Mouse (Mus musculus): ENCODE results near the gene Ptprm. TPM values are rescaled to one million over a fixed set of nuclear protein-coding genes. Genes with fewer than 3 reads are reported as not detected.

The Ptprm gene
- polyA plus RNA-seq, 1 experiment from 2014 or later = 5.4 TPM

DNA sequence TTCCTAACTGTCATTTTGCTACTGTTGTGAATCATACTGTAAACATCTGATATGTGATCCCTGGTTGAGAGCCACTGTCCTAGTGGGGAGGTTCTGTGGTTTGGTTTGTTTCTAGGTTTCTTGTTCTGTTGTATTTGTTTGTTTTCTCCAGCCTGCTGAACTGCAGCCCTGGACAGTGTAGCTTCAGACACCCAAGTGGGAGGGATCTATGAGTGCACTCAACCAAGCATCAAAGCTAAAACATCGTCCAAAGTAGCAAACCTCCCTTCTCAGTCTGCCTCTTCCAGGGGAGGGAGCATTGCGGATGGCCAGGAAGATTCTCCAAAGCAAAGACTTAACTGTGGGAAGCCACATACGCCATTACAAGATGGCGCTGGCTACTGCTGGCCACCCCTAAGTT is 88.7 kb downstream of the Ptprm start:
- Histone ChIP-seq H3K36me3 (ENCODE audit: control insufficient read depth, insufficient read depth) (no peaks in the 10 kb centered on the region), H3K27ac (ENCODE audit: low read depth, low read length) (no peak overlapping the region), H3K27me3 (replicated peaks; ENCODE audit: control insufficient read depth, insufficient read depth, low read length) (no peaks in the 10 kb centered on the region), H3K9ac (ENCODE audit: low read depth, low read length) (no peak overlapping the region), H3K4me2 (replicated peaks; ENCODE audit: low read depth) (no peak overlapping the region), H3K4me1 (replicated peaks; ENCODE audit: control insufficient read depth, insufficient read depth, low read length) (no peaks in the 10 kb centered on the region), H3K4me3 (ENCODE audit: low read depth, low read length) (no peak overlapping the region), H3K9me3 (ENCODE audit: control insufficient read depth) (no peaks in the 10 kb centered on the region)
- WGBS = 87% methylated on average over 4 of the region's 4 CpGs
- no peak for TF ChIP-seq CTCF (IDR thresholded peaks at IDR 0.05; ENCODE audit: low read depth)
- no peak for ATAC-seq

DNA sequence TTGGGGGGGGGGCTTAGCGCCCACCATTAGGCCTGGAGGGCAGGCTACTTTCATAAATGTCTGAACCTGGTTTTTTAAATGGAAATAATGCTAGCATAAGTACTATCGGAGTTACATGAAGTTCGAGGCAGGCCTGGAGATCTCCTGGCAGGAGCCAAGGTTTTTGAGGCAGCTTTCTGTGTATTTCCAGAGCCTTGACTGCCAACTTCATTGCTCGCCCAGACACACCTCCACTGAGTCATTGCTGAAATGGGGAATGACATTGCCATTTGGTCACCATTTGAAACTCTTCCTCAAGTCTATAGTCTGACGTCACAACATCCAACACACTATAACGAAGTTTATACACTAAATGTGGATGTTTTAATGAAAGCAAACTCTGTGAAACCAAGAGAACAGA is 89.5 kb downstream of the Ptprm start:
- Histone ChIP-seq H3K27me3 (replicated peaks; ENCODE audit: control insufficient read depth, insufficient read depth, low read length) (no peaks in the 10 kb centered on the region), H3K9ac (ENCODE audit: low read depth, low read length) (no peak overlapping the region), H3K4me3 (ENCODE audit: low read depth, low read length) (no peak overlapping the region), H3K4me1 (replicated peaks; ENCODE audit: control insufficient read depth, insufficient read depth, low read length) (no peaks in the 10 kb centered on the region), H3K27ac (ENCODE audit: low read depth, low read length) (no peak overlapping the region), H3K4me2 (replicated peaks; ENCODE audit: low read depth) (no peak overlapping the region), H3K9me3 (ENCODE audit: control insufficient read depth) (no peaks in the 10 kb centered on the region), H3K36me3 (ENCODE audit: control insufficient read depth, insufficient read depth) (no peaks in the 10 kb centered on the region)
- 88% methylated on average over 6 of the region's 6 CpGs for WGBS
- no peak for TF ChIP-seq CTCF (IDR thresholded peaks at IDR 0.05; ENCODE audit: low read depth)
- ATAC-seq = no peak

DNA sequence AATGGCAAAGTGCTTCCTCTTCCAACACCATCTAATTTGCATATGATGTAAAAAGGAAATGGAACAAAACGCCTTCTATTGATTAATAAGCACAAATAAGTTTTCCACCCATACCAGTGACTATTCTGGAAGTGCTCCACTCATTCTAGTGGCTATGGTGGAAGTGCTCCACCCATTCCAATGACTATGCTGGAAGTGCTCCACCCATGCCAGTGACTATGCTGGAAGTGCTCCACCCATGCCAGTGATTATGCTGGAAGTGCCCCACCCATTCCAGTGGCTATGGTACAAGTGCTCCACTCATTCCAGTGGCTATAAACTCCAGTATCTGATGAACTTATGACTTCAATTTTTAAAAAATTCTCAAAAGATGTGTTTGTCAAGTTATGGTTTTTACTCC is 91.2 kb downstream of the Ptprm start:
- no peaks in the 10 kb centered on the region for H3K27me3 ChIP-seq (replicated peaks; ENCODE audit: control insufficient read depth, insufficient read depth, low read length)
- no peak overlapping the region for H3K9ac ChIP-seq (ENCODE audit: low read depth, low read length)
- ATAC-seq = no peak
- H3K4me2 ChIP-seq (replicated peaks; ENCODE audit: low read depth) = no peak overlapping the region
- no peaks in the 10 kb centered on the region for H3K9me3 ChIP-seq (ENCODE audit: control insufficient read depth)
- 86% methylated on average over 1 of the region's 1 CpGs for WGBS
- no peak overlapping the region for H3K27ac ChIP-seq (ENCODE audit: low read depth, low read length)
- no peaks in the 10 kb centered on the region for H3K4me1 ChIP-seq (replicated peaks; ENCODE audit: control insufficient read depth, insufficient read depth, low read length)
- no peak overlapping the region for H3K4me3 ChIP-seq (ENCODE audit: low read depth, low read length)
- TF ChIP-seq CTCF (IDR thresholded peaks at IDR 0.05; ENCODE audit: low read depth) = no peak
- H3K36me3 ChIP-seq (ENCODE audit: control insufficient read depth, insufficient read depth) = no peaks in the 10 kb centered on the region

DNA sequence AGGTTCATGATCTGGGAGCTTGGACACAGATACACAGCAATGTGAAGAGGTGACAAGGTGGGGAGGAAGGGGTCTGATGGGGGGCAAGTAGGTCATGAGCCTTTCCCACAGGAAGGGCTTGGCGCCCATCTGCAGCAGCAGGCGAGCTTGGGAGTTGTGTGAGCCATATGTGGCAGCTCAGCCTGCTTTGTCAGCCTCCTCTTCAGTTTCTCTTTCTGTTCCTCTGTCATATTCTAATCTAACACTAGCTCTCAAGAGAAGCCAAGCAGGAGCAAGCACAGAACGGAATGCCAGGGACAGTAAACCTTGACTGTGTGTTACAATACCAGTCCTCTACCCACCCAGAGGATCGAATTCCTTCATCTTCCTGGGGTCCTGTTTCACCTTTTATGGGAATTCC is 94.2 kb downstream of the Ptprm start:
- Histone ChIP-seq H3K36me3 (ENCODE audit: control insufficient read depth, insufficient read depth) (no peaks in the 10 kb centered on the region), H3K4me1 (replicated peaks; ENCODE audit: control insufficient read depth, insufficient read depth, low read length) (no peaks in the 10 kb centered on the region), H3K9me3 (ENCODE audit: control insufficient read depth) (no peaks in the 10 kb centered on the region), H3K4me3 (ENCODE audit: low read depth, low read length) (no peak overlapping the region), H3K27me3 (replicated peaks; ENCODE audit: control insufficient read depth, insufficient read depth, low read length) (no peaks in the 10 kb centered on the region), H3K27ac (ENCODE audit: low read depth, low read length) (no peak overlapping the region), H3K9ac (ENCODE audit: low read depth, low read length) (no peak overlapping the region), H3K4me2 (replicated peaks; ENCODE audit: low read depth) (no peak overlapping the region)
- no peak for ATAC-seq
- no peak for TF ChIP-seq CTCF (IDR thresholded peaks at IDR 0.05; ENCODE audit: low read depth)
- WGBS = 81% methylated on average over 4 of the region's 4 CpGs

- no peak for TF ChIP-seq CTCF (IDR thresholded peaks at IDR 0.05; ENCODE audit: low read depth)
- H3K27me3 ChIP-seq (replicated peaks; ENCODE audit: control insufficient read depth, insufficient read depth, low read length) = no peaks in the 10 kb centered on the region
Measured at GRCm38 (mm10) chr17:67257780-67258179, 96.5 kb downstream of the Ptprm start.

GRCm38 (mm10) chr17:67256171-67256570 is 98.1 kb downstream of the Ptprm start:
- H3K9ac ChIP-seq (ENCODE audit: low read depth, low read length) = no peak overlapping the region
- ATAC-seq = no peak
- no peaks in the 10 kb centered on the region for H3K36me3 ChIP-seq (ENCODE audit: control insufficient read depth, insufficient read depth)
- WGBS = 81% methylated on average over 5 of the region's 6 CpGs
- no peak overlapping the region for H3K4me2 ChIP-seq (replicated peaks; ENCODE audit: low read depth)
- H3K9me3 ChIP-seq (ENCODE audit: control insufficient read depth) = no peaks in the 10 kb centered on the region
- no peaks in the 10 kb centered on the region for H3K4me1 ChIP-seq (replicated peaks; ENCODE audit: control insufficient read depth, insufficient read depth, low read length)
- TF ChIP-seq CTCF (IDR thresholded peaks at IDR 0.05; ENCODE audit: low read depth) = no peak
- no peak overlapping the region for H3K4me3 ChIP-seq (ENCODE audit: low read depth, low read length)
- H3K27me3 ChIP-seq (replicated peaks; ENCODE audit: control insufficient read depth, insufficient read depth, low read length) = no peaks in the 10 kb centered on the region
- H3K27ac ChIP-seq (ENCODE audit: low read depth, low read length) = no peak overlapping the region

More at GRCm38 (mm10) chr17:67257780-67258179, 96.5 kb downstream of the Ptprm start:
- 38% methylated on average over 5 of the region's 5 CpGs for WGBS
- H3K36me3 ChIP-seq (ENCODE audit: control insufficient read depth, insufficient read depth) = no peaks in the 10 kb centered on the region
- no peak overlapping the region for H3K4me2 ChIP-seq (replicated peaks; ENCODE audit: low read depth)
- no peak overlapping the region for H3K27ac ChIP-seq (ENCODE audit: low read depth, low read length)
- no peak for ATAC-seq
- H3K9me3 ChIP-seq (ENCODE audit: control insufficient read depth) = no peaks in the 10 kb centered on the region
- no peaks in the 10 kb centered on the region for H3K4me1 ChIP-seq (replicated peaks; ENCODE audit: control insufficient read depth, insufficient read depth, low read length)
- H3K4me3 ChIP-seq (ENCODE audit: low read depth, low read length) = no peak overlapping the region
- no peak overlapping the region for H3K9ac ChIP-seq (ENCODE audit: low read depth, low read length)

DNA sequence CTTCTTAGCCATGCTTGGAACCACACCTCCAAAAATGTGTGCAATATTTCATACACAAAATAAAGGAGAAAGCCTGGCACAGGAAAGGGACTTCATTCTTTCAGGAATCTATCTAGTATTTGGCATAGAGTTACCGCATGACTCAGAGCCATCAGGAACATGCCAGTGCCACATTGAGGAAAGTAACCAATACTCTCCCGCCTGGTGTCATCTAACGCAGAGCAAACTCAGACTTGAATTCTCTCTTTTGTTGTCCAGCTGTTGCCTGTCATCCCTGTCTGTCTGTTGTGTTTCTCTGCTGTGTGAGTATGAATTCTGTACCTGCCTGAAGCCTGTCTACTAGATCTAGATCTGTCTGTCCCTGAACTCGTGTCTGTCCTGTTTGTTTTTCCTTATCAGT is 100.8 kb downstream of the Ptprm start:
- no peaks in the 10 kb centered on the region for H3K9me3 ChIP-seq (ENCODE audit: control insufficient read depth)
- H3K4me3 ChIP-seq (ENCODE audit: low read depth, low read length) = no peak overlapping the region
- no peak for TF ChIP-seq CTCF (IDR thresholded peaks at IDR 0.05; ENCODE audit: low read depth)
- no peak overlapping the region for H3K27ac ChIP-seq (ENCODE audit: low read depth, low read length)
- H3K36me3 ChIP-seq (ENCODE audit: control insufficient read depth, insufficient read depth) = no peaks in the 10 kb centered on the region
- no peak overlapping the region for H3K4me2 ChIP-seq (replicated peaks; ENCODE audit: low read depth)
- 53% methylated on average over 4 of the region's 4 CpGs for WGBS
- H3K4me1 ChIP-seq (replicated peaks; ENCODE audit: control insufficient read depth, insufficient read depth, low read length) = no peaks in the 10 kb centered on the region
- ATAC-seq = no peak
- no peaks in the 10 kb centered on the region for H3K27me3 ChIP-seq (replicated peaks; ENCODE audit: control insufficient read depth, insufficient read depth, low read length)
- no peak overlapping the region for H3K9ac ChIP-seq (ENCODE audit: low read depth, low read length)
